Mouse (Mus musculus): ENCODE results near the gene Ttc33. TPM values are rescaled to one million over a fixed set of nuclear protein-coding genes. Genes with fewer than 3 reads are reported as not detected.
A peak's percentile ranks its signal among the peaks of the same experiment; 100 is the strongest.

The Ttc33 gene
- polyA plus RNA-seq, 1 experiment from 2014 or later, result 46.4 TPM

- Histone ChIP-seq H3K4me1 (ENCODE audit: insufficient read depth, low read length) (peaks cover 37% of the 10 kb centered on the region), H3K9me3 (ENCODE audit: low read length) (no peaks in the 10 kb centered on the region), H3K9ac (replicated peaks; ENCODE audit: low read length) (no peak overlapping the region), H3K27me3 (ENCODE audit: insufficient read depth, low read length) (peaks cover 9% of the 10 kb centered on the region), H3K36me3 (ENCODE audit: insufficient read depth, low read length) (no peaks in the 10 kb centered on the region), H3K4me2 (replicated peaks; ENCODE audit: low read depth, low read length) (no peak overlapping the region), H3K4me3 (ENCODE audit: low read length) (no peak overlapping the region), H3K27ac (ENCODE audit: low read length) (no peak overlapping the region)
- 74% methylated on average over 7 of the region's 7 CpGs for WGBS
- ATAC-seq (ENCODE audit: low FRiP score, low TSS enrichment), result no peak
Observed at GRCm38 (mm10) chr15:5238073-5238472, 52.7 kb downstream of the Ttc33 start.

GRCm38 (mm10) chr15:5238553-5238952, 53.2 kb downstream of the Ttc33 start:
- ATAC-seq (ENCODE audit: low FRiP score, low TSS enrichment), result no peak
- Histone ChIP-seq H3K4me1 (ENCODE audit: insufficient read depth, low read length) (peaks cover 42% of the 10 kb centered on the region), H3K27me3 (ENCODE audit: insufficient read depth, low read length) (peaks cover 13% of the 10 kb centered on the region), H3K9me3 (ENCODE audit: low read length) (no peaks in the 10 kb centered on the region), H3K36me3 (ENCODE audit: insufficient read depth, low read length) (no peaks in the 10 kb centered on the region), H3K4me3 (ENCODE audit: low read length) (no peak overlapping the region), H3K27ac (ENCODE audit: low read length) (no peak overlapping the region), H3K4me2 (replicated peaks; ENCODE audit: low read depth, low read length) (no peak overlapping the region), H3K9ac (replicated peaks; ENCODE audit: low read length) (no peak overlapping the region)
- 82% methylated on average over 4 of the region's 4 CpGs for WGBS

DNA sequence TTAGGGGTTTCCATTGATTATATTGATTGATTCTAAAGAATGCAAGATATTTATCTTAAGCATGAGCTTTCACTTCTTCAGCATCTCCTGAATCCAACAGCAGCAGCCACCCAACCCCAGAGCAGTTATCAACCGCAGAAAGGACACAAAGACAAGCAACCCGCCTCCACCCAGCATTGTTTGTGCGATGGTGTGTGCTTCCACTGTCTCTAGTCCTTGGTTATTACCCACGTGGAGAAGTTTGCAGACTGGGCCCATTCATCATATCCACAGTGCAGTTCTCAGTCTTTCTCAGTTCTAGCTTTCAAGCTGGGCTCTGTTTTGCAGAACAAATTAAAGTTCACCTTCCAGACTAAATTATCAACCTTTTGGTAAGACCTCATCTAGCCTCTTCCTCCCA, 54.0 kb downstream of the Ttc33 start:
- H3K4me1 ChIP-seq (ENCODE audit: insufficient read depth, low read length), result peaks cover 47% of the 10 kb centered on the region
- 57% methylated on average over 4 of the region's 4 CpGs for WGBS
- H3K4me3 ChIP-seq (ENCODE audit: low read length), result no peak overlapping the region
- H3K27ac ChIP-seq (ENCODE audit: low read length), result no peak overlapping the region
- H3K36me3 ChIP-seq (ENCODE audit: insufficient read depth, low read length), result no peaks in the 10 kb centered on the region
- H3K4me2 ChIP-seq (replicated peaks; ENCODE audit: low read depth, low read length), result peak overlapping the region; percentile 100
- H3K9ac ChIP-seq (replicated peaks; ENCODE audit: low read length), result 0 out of 2 replicates have a peak overlapping the region, but pooled peaks have one; percentile 38
- H3K9me3 ChIP-seq (ENCODE audit: low read length), result no peaks in the 10 kb centered on the region
- H3K27me3 ChIP-seq (ENCODE audit: insufficient read depth, low read length), result peaks cover 13% of the 10 kb centered on the region
- no peak for ATAC-seq (ENCODE audit: low FRiP score, low TSS enrichment)

DNA sequence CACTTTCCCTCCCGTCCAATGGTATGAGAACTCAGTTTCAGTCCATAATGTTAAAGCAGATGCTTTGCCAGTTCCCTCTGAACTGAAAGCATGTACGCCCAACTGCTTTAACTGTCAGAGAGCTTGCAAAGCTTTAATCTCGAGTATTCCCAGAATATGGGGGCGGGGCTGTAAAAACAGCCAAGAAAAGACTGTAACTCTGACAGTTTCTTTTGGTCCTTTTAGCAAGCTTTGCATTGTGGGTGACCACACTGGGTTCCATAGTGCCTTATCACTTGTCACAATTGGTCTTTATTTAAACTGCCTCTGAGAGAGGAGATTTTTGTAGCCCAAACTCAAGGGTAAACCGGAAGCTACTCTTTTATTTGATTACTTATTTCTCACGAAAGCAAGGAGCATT, 54.6 kb downstream of the Ttc33 start:
- peak overlapping the region; percentile 100 for H3K4me2 ChIP-seq (replicated peaks; ENCODE audit: low read depth, low read length)
- peak overlapping the region; percentile 38; the same call in 1 of the 2 replicates for H3K9ac ChIP-seq (replicated peaks; ENCODE audit: low read length)
- H3K36me3 ChIP-seq (ENCODE audit: insufficient read depth, low read length), result no peaks in the 10 kb centered on the region
- H3K4me3 ChIP-seq (ENCODE audit: low read length), result peak overlapping the region; percentile 18; the same call in 1 of the 2 replicates
- peaks cover 51% of the 10 kb centered on the region for H3K4me1 ChIP-seq (ENCODE audit: insufficient read depth, low read length)
- ATAC-seq (ENCODE audit: low FRiP score, low TSS enrichment), result no peak
- H3K27ac ChIP-seq (ENCODE audit: low read length), result no peak overlapping the region
- H3K9me3 ChIP-seq (ENCODE audit: low read length), result no peaks in the 10 kb centered on the region
- 55% methylated on average over 6 of the region's 6 CpGs for WGBS
- peaks cover 13% of the 10 kb centered on the region for H3K27me3 ChIP-seq (ENCODE audit: insufficient read depth, low read length)

GRCm38 (mm10) chr15:5240360-5240759, 55.0 kb downstream of the Ttc33 start:
- no peak for ATAC-seq (ENCODE audit: low FRiP score, low TSS enrichment)
- no peaks in the 10 kb centered on the region for H3K36me3 ChIP-seq (ENCODE audit: insufficient read depth, low read length)
- H3K9ac ChIP-seq (replicated peaks; ENCODE audit: low read length), result 0 out of 2 replicates have a peak overlapping the region, but pooled peaks have one; percentile 38
- 45% methylated on average over 6 of the region's 6 CpGs for WGBS
- H3K4me1 ChIP-seq (ENCODE audit: insufficient read depth, low read length), result peaks cover 51% of the 10 kb centered on the region
- peaks cover 13% of the 10 kb centered on the region for H3K27me3 ChIP-seq (ENCODE audit: insufficient read depth, low read length)
- H3K27ac ChIP-seq (ENCODE audit: low read length), result no peak overlapping the region
- H3K4me3 ChIP-seq (ENCODE audit: low read length), result peak overlapping the region; percentile 18
- H3K9me3 ChIP-seq (ENCODE audit: low read length), result no peaks in the 10 kb centered on the region
- H3K4me2 ChIP-seq (replicated peaks; ENCODE audit: low read depth, low read length), result peak overlapping the region; percentile 100

GRCm38 (mm10) chr15:5241304-5242201, 56.2 kb downstream of the Ttc33 start:
- peak overlapping the region; percentile 100 for H3K4me2 ChIP-seq (replicated peaks; ENCODE audit: low read depth, low read length)
- H3K4me1 ChIP-seq (ENCODE audit: insufficient read depth, low read length), result peaks cover 48% of the 10 kb centered on the region
- H3K27me3 ChIP-seq (ENCODE audit: insufficient read depth, low read length), result peaks cover 17% of the 10 kb centered on the region
- no peaks in the 10 kb centered on the region for H3K36me3 ChIP-seq (ENCODE audit: insufficient read depth, low read length)
- peak; percentile 58; the same call in 1 of the 2 replicates for ATAC-seq (ENCODE audit: low FRiP score, low TSS enrichment)
- peak overlapping the region; percentile 70 for H3K4me3 ChIP-seq (ENCODE audit: low read length)
- H3K27ac ChIP-seq (ENCODE audit: low read length), result no peak overlapping the region
- H3K9me3 ChIP-seq (ENCODE audit: low read length), result no peaks in the 10 kb centered on the region
- peak overlapping the region; percentile 63 for H3K9ac ChIP-seq (replicated peaks; ENCODE audit: low read length)
- WGBS, result 17% methylated on average over 12 of the region's 12 CpGs

- Histone ChIP-seq H3K27ac (ENCODE audit: low read length) (no peak overlapping the region), H3K4me3 (ENCODE audit: low read length) (peak overlapping the region; percentile 70), H3K9me3 (ENCODE audit: low read length) (no peaks in the 10 kb centered on the region), H3K4me1 (ENCODE audit: insufficient read depth, low read length) (peaks cover 45% of the 10 kb centered on the region), H3K27me3 (ENCODE audit: insufficient read depth, low read length) (peaks cover 17% of the 10 kb centered on the region), H3K4me2 (replicated peaks; ENCODE audit: low read depth, low read length) (peak overlapping the region; percentile 100), H3K9ac (replicated peaks; ENCODE audit: low read length) (peak overlapping the region; percentile 63), H3K36me3 (ENCODE audit: insufficient read depth, low read length) (no peaks in the 10 kb centered on the region)
- ATAC-seq (ENCODE audit: low FRiP score, low TSS enrichment), result peak; percentile 29
- 2% methylated on average over 61 of the region's 61 CpGs for WGBS
Observed at GRCm38 (mm10) chr15:5242241-5243035, 57.1 kb downstream of the Ttc33 start.

GRCm38 (mm10) chr15:5243036-5243958, 58.0 kb downstream of the Ttc33 start:
- Histone ChIP-seq H3K9me3 (ENCODE audit: low read length) (no peaks in the 10 kb centered on the region), H3K9ac (replicated peaks; ENCODE audit: low read length) (peak overlapping the region; percentile 75), H3K4me3 (ENCODE audit: low read length) (peak overlapping the region; percentile 70), H3K27me3 (ENCODE audit: insufficient read depth, low read length) (peaks cover 17% of the 10 kb centered on the region), H3K36me3 (ENCODE audit: insufficient read depth, low read length) (no peaks in the 10 kb centered on the region), H3K27ac (ENCODE audit: low read length) (no peak overlapping the region), H3K4me2 (replicated peaks; ENCODE audit: low read depth, low read length) (peak overlapping the region; percentile 100), H3K4me1 (ENCODE audit: insufficient read depth, low read length) (peaks cover 45% of the 10 kb centered on the region)
- 7% methylated on average over 40 of the region's 40 CpGs for WGBS
- no peak for ATAC-seq (ENCODE audit: low FRiP score, low TSS enrichment)

Data from kidney, embryonic 16.5 days (tissue).